20 mouse cellular contexts compared by ENCODE assay signal in genomic region chr10:101335136-101335535, GRCm38 (mm10).
A peak's percentile ranks its signal among the peaks of the same experiment; 100 is the strongest.
DNase-seq lines count a peak whose midpoint lies in the region; ATAC-seq lines count a peak whose summit lies in the region.
"Had no signal": no experiment of that assay in that cellular context is flagged by ENCODE, and none has a peak within 500 bp of the region (broad histone marks: within the 10 kb centered on the region; RNA-seq: fewer than 3 reads in every experiment).

No protein-coding gene starts in this region.

- no peaks in the 10 kb centered on the region for H3K27me3 ChIP-seq in hindbrain, embryonic 16.5 days (replicated peaks; ENCODE audit: control insufficient read depth, insufficient read depth, low read length)
- H3K27me3 ChIP-seq in hindbrain, embryonic 10.5 days (ENCODE audit: insufficient read depth, poor library complexity, severe bottlenecking), result no peaks in the 10 kb centered on the region
- H3K27me3 ChIP-seq: embryonic facial prominence, embryonic 12.5 days; forebrain, embryonic 13.5 days; forebrain, embryonic 15.5 days had no signal

- H3K4me3 ChIP-seq in hindbrain, embryonic 16.5 days (ENCODE audit: low read length), result no peak overlapping the region
- H3K4me3 ChIP-seq in hindbrain, embryonic 10.5 days, result no peak overlapping the region
- H3K4me3 ChIP-seq: embryonic facial prominence, embryonic 10.5 days; embryonic facial prominence, embryonic 12.5 days; forebrain, embryonic 13.5 days; forebrain, embryonic 15.5 days had no signal

- H3K4me2 ChIP-seq in hindbrain, embryonic 16.5 days (ENCODE audit: low read length), result no peak overlapping the region
- H3K4me2 ChIP-seq: embryonic facial prominence, embryonic 12.5 days; forebrain, embryonic 13.5 days; forebrain, embryonic 15.5 days had no signal

- no peak overlapping the region for H3K27ac ChIP-seq in hindbrain, embryonic 16.5 days (ENCODE audit: low read depth, low read length)
- no peak overlapping the region for H3K27ac ChIP-seq in hindbrain, embryonic 10.5 days
- H3K27ac ChIP-seq: embryonic facial prominence, embryonic 10.5 days; embryonic facial prominence, embryonic 12.5 days; forebrain, embryonic 13.5 days; forebrain, embryonic 15.5 days had no signal

- H3K36me3 ChIP-seq in hindbrain, embryonic 16.5 days (ENCODE audit: control insufficient read depth, insufficient read depth, low read length), result no peaks in the 10 kb centered on the region
- no peaks in the 10 kb centered on the region for H3K36me3 ChIP-seq in hindbrain, embryonic 10.5 days
- H3K36me3 ChIP-seq: embryonic facial prominence, embryonic 10.5 days; embryonic facial prominence, embryonic 12.5 days; forebrain, embryonic 15.5 days had no signal

- H3K9me3 ChIP-seq in hindbrain, embryonic 16.5 days (ENCODE audit: control insufficient read depth, low read length), result no peaks in the 10 kb centered on the region
- no peaks in the 10 kb centered on the region for H3K9me3 ChIP-seq in hindbrain, embryonic 10.5 days
- H3K9me3 ChIP-seq: embryonic facial prominence, embryonic 10.5 days; embryonic facial prominence, embryonic 12.5 days; forebrain, embryonic 13.5 days; forebrain, embryonic 15.5 days had no signal

- DNase-seq in MEL-GATA-1-ER (ENCODE audit: extremely low read depth, low read depth), result peak; percentile 54
- DNase-seq in hindbrain, embryonic 10.5 days (ENCODE audit: low spot score), result no peak
- no peak for DNase-seq in frontal cortex, postnatal 25 days (ENCODE audit: low spot score in 2 of 2)
- DNase-seq: adrenal gland, adult 2 months; adrenal gland, postnatal 10 days; adrenal gland, postnatal 25 days; cerebellum, adult 11 months; cerebellum, adult 18-20 months; cerebellum, adult 8-10 months; cerebellum, adult 9-11 months; cerebellum, postnatal 14 days; cerebellum, postnatal 36 days; forebrain, postnatal 0 days had no signal

- H3K4me1 ChIP-seq in hindbrain, embryonic 16.5 days (ENCODE audit: control insufficient read depth, insufficient read depth, low read depth, low read length), result no peaks in the 10 kb centered on the region
- no peaks in the 10 kb centered on the region for H3K4me1 ChIP-seq in hindbrain, embryonic 10.5 days (replicated peaks)
- H3K4me1 ChIP-seq: embryonic facial prominence, embryonic 10.5 days; embryonic facial prominence, embryonic 12.5 days; forebrain, embryonic 13.5 days; forebrain, embryonic 15.5 days had no signal

- no peak overlapping the region for H3K9ac ChIP-seq in hindbrain, embryonic 16.5 days (ENCODE audit: low read depth, low read length)
- H3K9ac ChIP-seq: embryonic facial prominence, embryonic 12.5 days; forebrain, embryonic 13.5 days; forebrain, embryonic 15.5 days; forebrain, postnatal 0 days had no signal

- WGBS in hindbrain, embryonic 16.5 days, result 84% methylated on average over 1 of the region's 3 CpGs
- 69% methylated on average over 3 of the region's 3 CpGs for whole genome bisulfite sequencing in hindbrain, embryonic 10.5 days

- peak; percentile 92 for ATAC-seq in granulocyte monocyte progenitor cell, adult 5-6 weeks (replicated peaks; ENCODE audit: poor library complexity, severe bottlenecking)
- peak; percentile 93 for ATAC-seq in megakaryocyte progenitor cell, adult 5-6 weeks (replicated peaks; ENCODE audit: poor library complexity)
- no peak for ATAC-seq in hindbrain, embryonic 16.5 days
- ATAC-seq: forebrain, embryonic 13.5 days; forebrain, embryonic 15.5 days; forebrain, postnatal 0 days had no signal
